Mouse (Mus musculus): ENCODE measurements around the gene Fam110c.

GRCm38 (mm10) chr12:31101190-31101589 is 27.5 kb downstream of the Fam110c start:
- TF ChIP-seq CTCF (IDR thresholded peaks at IDR 0.05; ENCODE audit: control insufficient read depth, insufficient read depth, low read length) (no peak), POLR2A (IDR thresholded peaks at IDR 0.05; ENCODE audit: borderline replicate concordance, control insufficient read depth, low read depth, low read length) (no peak)
